Mouse (Mus musculus): ENCODE measurements at regions not wholly inside any gene's neighbourhood (a gene's known extent, or its start where the extent isn't known, plus 50 kb on each side); places are given as distances from the start of the nearest gene placed in this dataset.

- TF ChIP-seq GATA1 (IDR thresholded peaks at IDR 0.05; ENCODE audit: borderline replicate concordance, low read length) (no peak), FLI1 (IDR thresholded peaks at IDR 0.05; ENCODE audit: low read length) (no peak)
Measured at GRCm38 (mm10) chr9:120860969-120861595, 67.9 kb upstream of the Ctnnb1 start.

All from megakaryocyte, embryonic 14.5 days (primary cell).